In the genomic region with DNA sequence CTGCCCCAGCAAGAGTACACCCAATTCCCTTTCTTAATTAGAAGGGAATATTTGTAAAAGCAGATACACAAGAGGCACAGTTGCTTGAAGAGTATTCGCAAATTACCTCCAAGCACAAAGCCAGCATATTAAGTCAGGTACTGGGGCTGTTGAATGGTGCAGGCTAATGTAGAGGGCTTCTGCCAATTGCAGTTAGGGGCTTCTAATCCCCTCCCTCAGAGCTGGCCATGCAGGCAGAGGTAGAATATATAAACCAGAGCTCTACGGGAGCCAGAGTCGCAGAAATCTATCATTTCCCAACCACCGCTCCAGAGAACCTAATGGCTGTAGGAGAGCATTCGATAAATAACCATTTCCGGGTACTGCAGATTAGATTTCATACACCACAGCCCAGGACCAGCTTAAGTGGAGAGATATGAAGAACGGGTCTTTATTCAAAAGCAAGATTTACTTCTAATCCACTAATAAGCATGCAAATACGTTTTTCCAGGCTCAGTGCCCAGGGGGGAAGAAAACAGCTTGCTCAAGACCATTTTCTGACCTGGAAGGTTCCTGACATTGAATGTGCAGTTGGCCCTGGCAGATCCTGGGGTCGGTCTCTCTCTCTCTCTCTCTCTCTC, we compare ENCODE assay signal across 20 mouse cellular contexts.
DNase-seq lines count a peak whose midpoint lies in the region; ATAC-seq and TF ChIP-seq lines count a peak whose summit lies in the region.
"Had no signal": no experiment of that assay in that cellular context is flagged by ENCODE, and none has a peak within 500 bp of the region (broad histone marks: within the 10 kb centered on the region; RNA-seq: fewer than 3 reads in every experiment).

No protein-coding gene starts in this region.

- peaks cover 26% of the 10 kb centered on the region for H3K4me1 ChIP-seq in hindbrain, embryonic 13.5 days (replicated peaks)
- no peaks in the 10 kb centered on the region for H3K4me1 ChIP-seq in hindbrain, embryonic 11.5 days (replicated peaks; ENCODE audit: control insufficient read depth, insufficient read depth, low read length)
- H3K4me1 ChIP-seq in forebrain, postnatal 0 days (ENCODE audit: insufficient read depth): no peaks in the 10 kb centered on the region
- H3K4me1 ChIP-seq in midbrain, embryonic 13.5 days (replicated peaks): peaks cover 35% of the 10 kb centered on the region
- H3K4me1 ChIP-seq in kidney, embryonic 15.5 days: no peaks in the 10 kb centered on the region
- H3K4me1 ChIP-seq: heart, embryonic 12.5 days; liver, embryonic 15.5 days had no signal

- no peak for ATAC-seq in hindbrain, embryonic 13.5 days (ENCODE audit: low FRiP score)
- ATAC-seq in hindbrain, embryonic 11.5 days (ENCODE audit: low FRiP score): no peak
- peak; percentile 43; the same call in 1 of the 2 replicates for ATAC-seq in forebrain, postnatal 0 days
- peak; percentile 54 for ATAC-seq in midbrain, embryonic 13.5 days
- ATAC-seq in kidney, embryonic 15.5 days (replicated peaks; ENCODE audit: low FRiP score): no peak
- ATAC-seq: inflammation-experienced regulatory T-cells, adult 6 months; lung, postnatal 0 days had no signal

- H3K4me2 ChIP-seq in hindbrain, embryonic 13.5 days: no peak overlapping the region
- H3K4me2 ChIP-seq in hindbrain, embryonic 11.5 days (replicated peaks; ENCODE audit: low read depth, low read length): no peak overlapping the region
- H3K4me2 ChIP-seq in forebrain, postnatal 0 days (ENCODE audit: low read depth): no peak overlapping the region
- no peak overlapping the region for H3K4me2 ChIP-seq in midbrain, embryonic 13.5 days (replicated peaks)
- H3K4me2 ChIP-seq in kidney, embryonic 15.5 days: no peak overlapping the region
- H3K4me2 ChIP-seq: embryonic facial prominence, embryonic 12.5 days; heart, embryonic 12.5 days; limb, embryonic 15.5 days; liver, embryonic 15.5 days had no signal

- no peak overlapping the region for H3K9ac ChIP-seq in hindbrain, embryonic 13.5 days
- no peak overlapping the region for H3K9ac ChIP-seq in hindbrain, embryonic 11.5 days (ENCODE audit: low read depth, low read length)
- no peak overlapping the region for H3K9ac ChIP-seq in forebrain, postnatal 0 days
- H3K9ac ChIP-seq in midbrain, embryonic 13.5 days (replicated peaks): no peak overlapping the region
- no peak overlapping the region for H3K9ac ChIP-seq in kidney, embryonic 15.5 days
- H3K9ac ChIP-seq: embryonic facial prominence, embryonic 12.5 days; heart, embryonic 12.5 days; limb, embryonic 15.5 days; liver, embryonic 15.5 days had no signal

- TF ChIP-seq CTCF in forebrain, postnatal 0 days (IDR thresholded peaks at IDR 0.05; ENCODE audit: low read depth): no peak

- H3K36me3 ChIP-seq in hindbrain, embryonic 13.5 days: peaks cover 14% of the 10 kb centered on the region
- H3K36me3 ChIP-seq in hindbrain, embryonic 11.5 days (ENCODE audit: control insufficient read depth, insufficient read depth, low read length): no peaks in the 10 kb centered on the region
- no peaks in the 10 kb centered on the region; the same call in 1 of the 2 replicates for H3K36me3 ChIP-seq in forebrain, postnatal 0 days (ENCODE audit: insufficient read depth)
- peaks cover 9% of the 10 kb centered on the region; the same call in 1 of the 2 replicates for H3K36me3 ChIP-seq in midbrain, embryonic 13.5 days
- H3K36me3 ChIP-seq in kidney, embryonic 15.5 days: no peaks in the 10 kb centered on the region
- H3K36me3 ChIP-seq: embryonic facial prominence, embryonic 12.5 days had no signal

- 60% methylated on average over 9 of the region's 9 CpGs for WGBS in hindbrain, embryonic 13.5 days
- WGBS in hindbrain, embryonic 11.5 days: 82% methylated on average over 9 of the region's 9 CpGs
- 39% methylated on average over 9 of the region's 9 CpGs for WGBS in forebrain, postnatal 0 days
- 31% methylated on average over 9 of the region's 9 CpGs for WGBS in midbrain, embryonic 13.5 days
- WGBS in kidney, embryonic 15.5 days: 80% methylated on average over 9 of the region's 9 CpGs

- peak overlapping the region; percentile 78 for H3K27ac ChIP-seq in hindbrain, embryonic 13.5 days
- no peak overlapping the region for H3K27ac ChIP-seq in hindbrain, embryonic 11.5 days (ENCODE audit: low read depth, low read length)
- H3K27ac ChIP-seq in forebrain, postnatal 0 days (ENCODE audit: low read depth, low read length): no peak overlapping the region
- peak overlapping the region; percentile 66 for H3K27ac ChIP-seq in midbrain, embryonic 13.5 days
- H3K27ac ChIP-seq in kidney, embryonic 15.5 days: no peak overlapping the region
- H3K27ac ChIP-seq: embryonic facial prominence, embryonic 12.5 days; gastrocnemius, adult 2 months; limb, embryonic 15.5 days; liver, embryonic 15.5 days; stomach, postnatal 0 days had no signal

- H3K9me3 ChIP-seq in hindbrain, embryonic 13.5 days: peaks cover 8% of the 10 kb centered on the region
- H3K9me3 ChIP-seq in hindbrain, embryonic 11.5 days (ENCODE audit: control insufficient read depth, low read length): peaks cover 5% of the 10 kb centered on the region; the same call in 1 of the 2 replicates
- no peaks in the 10 kb centered on the region for H3K9me3 ChIP-seq in forebrain, postnatal 0 days (ENCODE audit: low read length)
- peaks cover 10% of the 10 kb centered on the region; the same call in 1 of the 2 replicates for H3K9me3 ChIP-seq in midbrain, embryonic 13.5 days
- peaks cover 12% of the 10 kb centered on the region for H3K9me3 ChIP-seq in kidney, embryonic 15.5 days (replicated peaks)

- no peaks in the 10 kb centered on the region for H3K27me3 ChIP-seq in hindbrain, embryonic 13.5 days
- no peaks in the 10 kb centered on the region for H3K27me3 ChIP-seq in hindbrain, embryonic 11.5 days (ENCODE audit: control insufficient read depth, insufficient read depth, low read length)
- no peaks in the 10 kb centered on the region for H3K27me3 ChIP-seq in forebrain, postnatal 0 days (ENCODE audit: insufficient read depth, low read length)
- H3K27me3 ChIP-seq in midbrain, embryonic 13.5 days: peaks cover 4% of the 10 kb centered on the region; the same call in 1 of the 2 replicates
- no peaks in the 10 kb centered on the region for H3K27me3 ChIP-seq in kidney, embryonic 15.5 days
- H3K27me3 ChIP-seq: heart, embryonic 12.5 days; limb, embryonic 15.5 days; liver, embryonic 15.5 days had no signal

- no peak for DNase-seq in hindbrain, embryonic 11.5 days (ENCODE audit: low spot score)
- no peak for DNase-seq in forebrain, postnatal 0 days
- DNase-seq in frontal cortex, postnatal 14 days (ENCODE audit: low spot score in 2 of 2): no peak
- DNase-seq in heart, adult 11 months: no peak
- DNase-seq: cerebellum, adult 2 months; gastrocnemius, adult 2 months; heart, postnatal 14 days; kidney, adult 2 months; kidney, postnatal 36 days; right cerebral cortex, postnatal 25 days had no signal

- no peak overlapping the region for H3K4me3 ChIP-seq in hindbrain, embryonic 13.5 days
- no peak overlapping the region for H3K4me3 ChIP-seq in hindbrain, embryonic 11.5 days (ENCODE audit: low read depth, low read length)
- no peak overlapping the region for H3K4me3 ChIP-seq in forebrain, postnatal 0 days (ENCODE audit: low read depth, low read length)
- no peak overlapping the region for H3K4me3 ChIP-seq in midbrain, embryonic 13.5 days (replicated peaks)
- H3K4me3 ChIP-seq in kidney, embryonic 15.5 days (replicated peaks): no peak overlapping the region
- H3K4me3 ChIP-seq: embryonic facial prominence, embryonic 12.5 days; gastrocnemius, adult 2 months; heart, embryonic 12.5 days; limb, embryonic 15.5 days; liver, embryonic 15.5 days had no signal

Comparison
In these comparisons a context has a peak if more than half of its experiments do, and no peak if none do; other contexts are left out.
1. H3K27ac ChIP-seq: peak in hindbrain, embryonic 13.5 days (single experiment) and midbrain, embryonic 13.5 days (single experiment); none in hindbrain, embryonic 11.5 days (single experiment), forebrain, postnatal 0 days (single experiment) and kidney, embryonic 15.5 days (single experiment).
2. ATAC-seq: peak in forebrain, postnatal 0 days (single experiment) and midbrain, embryonic 13.5 days (single experiment); none in hindbrain, embryonic 13.5 days (single experiment), hindbrain, embryonic 11.5 days (single experiment) and kidney, embryonic 15.5 days (single experiment).